Mouse (Mus musculus): ENCODE data around the gene Mrps18a. TPM values are rescaled to one million over a fixed set of nuclear protein-coding genes. Genes with fewer than 3 reads are reported as not detected.

Gene Mrps18a
- total RNA-seq (2021) = 10 to 100 TPM; 86.2 to 99.1 TPM
- long read RNA-seq, experiment 1, transcript Mrps18a-201 (6 exons, 884 nt) = major isoform, 78 of 90 reads
- long read RNA-seq, experiment 1, partial matches to known transcripts = 6 of 90 reads
- long read RNA-seq, experiment 1, other reads (novel, unspliced or antisense) = 6 of 90 reads
- long read RNA-seq, experiment 2, transcript Mrps18a-201 (6 exons, 884 nt) = major isoform, 72 of 84 reads
- long read RNA-seq, experiment 2, partial matches to known transcripts = 4 of 84 reads
- long read RNA-seq, experiment 2, other reads (novel, unspliced or antisense) = 8 of 84 reads

- DNase-seq (ENCODE audit: low spot score) = peak; percentile 86
These were observed at the start of gene Mrps18a for GRCm38 (mm10) chr17:46110402-46111289. Gene Mrps18a (plus strand): TSS chr17:46110986.

GRCm38 (mm10) chr17:46063283-46063973, 47.4 kb upstream of the Mrps18a start:
- no peak for DNase-seq (ENCODE audit: low spot score)

GRCm38 (mm10) chr17:46063974-46064312, 46.8 kb upstream of the Mrps18a start:
- DNase-seq (ENCODE audit: low spot score) = no peak

GRCm38 (mm10) chr17:46070046-46070445, 40.7 kb upstream of the Mrps18a start:
- DNase-seq (ENCODE audit: low spot score) = no peak

- no peak for DNase-seq (ENCODE audit: low spot score)
These were observed 39.3 kb upstream of the Mrps18a start for GRCm38 (mm10) chr17:46071531-46071930.

GRCm38 (mm10) chr17:46073730-46074301, 37.0 kb upstream of the Mrps18a start:
- peak; percentile 67 for DNase-seq (ENCODE audit: low spot score)

- no peak for DNase-seq (ENCODE audit: low spot score)
These were observed 36.2 kb upstream of the Mrps18a start for GRCm38 (mm10) chr17:46074398-46075115.

- DNase-seq (ENCODE audit: low spot score) = no peak
These were observed 35.7 kb upstream of the Mrps18a start for GRCm38 (mm10) chr17:46075116-46075485.

GRCm38 (mm10) chr17:46075551-46076259, 35.1 kb upstream of the Mrps18a start:
- DNase-seq (ENCODE audit: low spot score) = no peak

- DNase-seq (ENCODE audit: low spot score) = no peak
These were observed 34.6 kb upstream of the Mrps18a start for GRCm38 (mm10) chr17:46076260-46076551.

- peak; percentile 47 for DNase-seq (ENCODE audit: low spot score)
These were observed 32.8 kb upstream of the Mrps18a start for GRCm38 (mm10) chr17:46077921-46078534.

GRCm38 (mm10) chr17:46079037-46079436, 31.7 kb upstream of the Mrps18a start:
- no peak for DNase-seq (ENCODE audit: low spot score)

- DNase-seq (ENCODE audit: low spot score) = no peak
These were observed 30.4 kb upstream of the Mrps18a start for GRCm38 (mm10) chr17:46080388-46080787.

- DNase-seq (ENCODE audit: low spot score) = no peak
These were observed 29.7 kb upstream of the Mrps18a start for GRCm38 (mm10) chr17:46081042-46081441.

- peak; percentile 85 for DNase-seq (ENCODE audit: low spot score)
These were observed 29.1 kb upstream of the Mrps18a start for GRCm38 (mm10) chr17:46081657-46082056.

GRCm38 (mm10) chr17:46083381-46083780, 27.4 kb upstream of the Mrps18a start:
- DNase-seq (ENCODE audit: low spot score) = no peak

- DNase-seq (ENCODE audit: low spot score) = peak; percentile 69
These were observed 26.7 kb upstream of the Mrps18a start for GRCm38 (mm10) chr17:46084091-46084501.

GRCm38 (mm10) chr17:46086341-46086870, 24.4 kb upstream of the Mrps18a start:
- DNase-seq (ENCODE audit: low spot score) = no peak

GRCm38 (mm10) chr17:46091351-46091750, 19.4 kb upstream of the Mrps18a start:
- no peak for DNase-seq (ENCODE audit: low spot score)

GRCm38 (mm10) chr17:46091899-46092298, 18.9 kb upstream of the Mrps18a start:
- no peak for DNase-seq (ENCODE audit: low spot score)

Data from gastrocnemius, adult 18-20 months (tissue).